Mouse (Mus musculus) midbrain, embryonic 11.5 days (tissue): ENCODE measurements around the gene Kynu. TPM values are rescaled to one million over a fixed set of nuclear protein-coding genes. Genes with fewer than 3 reads are reported as not detected.
A peak's percentile ranks its signal among the peaks of the same experiment; 100 is the strongest.

Experiments
- ATAC-seq: fragments of 200-750 bp; cut with Nextera tagmentation; 2 replicates; pipeline ENCODE4 v1.8.0; 2017; ENCODE audit warnings: moderate TSS enrichment, moderate library complexity; ENCODE audit not compliant: low FRiP score
- DNase-seq: peaks from one replicate; pipeline ENCODE4 v3.0.0; 2015; ENCODE audit warnings: low spot score; ENCODE audit errors: missing footprints
- H3K27ac ChIP-seq: fragments of 300-500 bp; sonication (generic); 2 replicates; pipeline ENCODE4 v1.5.1; 2014; ENCODE audit warnings: low read depth, low read length
- H3K27me3 ChIP-seq: fragments of 300-500 bp; sonication (generic); 2 replicates; pipeline ENCODE4 v1.6.1; 2014; ENCODE audit warnings: mild to moderate bottlenecking, low read length, moderate library complexity, mixed read lengths; ENCODE audit not compliant: control insufficient read depth, insufficient read depth
- H3K36me3 ChIP-seq: fragments of 300-500 bp; sonication (generic); 2 replicates; pipeline ENCODE4 v1.6.1; 2014; ENCODE audit warnings: mild to moderate bottlenecking, low read length, moderate library complexity, mixed read lengths; ENCODE audit not compliant: control insufficient read depth, insufficient read depth
- H3K4me1 ChIP-seq: fragments of 300-500 bp; sonication (generic); 2 replicates; pipeline ENCODE4 v1.6.1; 2014; ENCODE audit warnings: low read length; ENCODE audit not compliant: control insufficient read depth, insufficient read depth
- H3K4me2 ChIP-seq: fragments of 300-500 bp; sonication (generic); 2 replicates; pipeline ENCODE4 v1.6.1; 2014; ENCODE audit warnings: mild to moderate bottlenecking, moderate library complexity
- H3K4me3 ChIP-seq: fragments of 300-500 bp; sonication (generic); 2 replicates; pipeline ENCODE4 v1.5.1; 2014; ENCODE audit warnings: low read depth, low read length
- H3K9ac ChIP-seq: fragments of 300-500 bp; sonication (generic); 2 replicates; pipeline ENCODE4 v1.6.1; 2014; ENCODE audit warnings: low read length
- H3K9me3 ChIP-seq: fragments of 300-500 bp; sonication (generic); 2 replicates; pipeline ENCODE4 v1.6.1; 2016; ENCODE audit warnings: low read length; ENCODE audit not compliant: control insufficient read depth
- WGBS: fragments of 180-500 bp; shearing (Covaris S2); extraction: QIAGEN DNeasy Blood & Tissue Kit; methylation state at CpG from one replicate; pipeline ENCODE4 v1.1.7; 2014; 5-methylcytosine and 5-hydroxymethylcytosine counted together
- polyA plus RNA-seq: library from polyadenylated mRNA; unstranded; fragments of >200 nt; fragmentation: Nextera tagmentation; extraction: Ambion mirVana; gene quantifications from 2 replicates; pipeline ENCODE4 v1.2.1, GENCODE M21; 2014

The Kynu gene
- polyA plus RNA-seq, 1 experiment from 2014 or later: 1.9 TPM

DNA sequence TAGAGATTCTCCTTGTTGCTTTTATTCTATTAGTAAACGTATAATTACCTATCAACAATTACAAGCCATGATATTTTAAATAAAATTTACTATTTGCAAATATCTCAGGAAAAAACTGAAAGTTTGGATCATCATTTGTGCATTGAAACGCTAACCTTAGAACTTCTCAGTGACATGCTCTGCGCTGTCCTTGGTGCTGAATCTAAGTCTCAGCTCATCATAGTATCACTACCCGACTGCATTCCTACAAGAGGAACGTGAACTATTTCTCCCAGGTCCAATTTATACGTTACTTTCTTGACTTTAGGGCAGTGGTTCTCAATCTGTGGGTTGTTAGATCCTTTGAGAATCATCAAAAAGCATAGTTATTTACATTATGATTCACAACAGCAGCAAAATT lies 58.4 kb downstream of the Kynu start:
- Histone ChIP-seq H3K9me3 (no peaks in the 10 kb centered on the region), H3K9ac (no peak overlapping the region), H3K4me3 (no peak overlapping the region), H3K27ac (no peak overlapping the region), H3K27me3 (no peaks in the 10 kb centered on the region), H3K4me1 (no peaks in the 10 kb centered on the region), H3K36me3 (no peaks in the 10 kb centered on the region), H3K4me2 (no peak overlapping the region)
- ATAC-seq (no peak), DNase-seq (peak; percentile 90)
- 11% methylated on average over 6 of the region's 6 CpGs for WGBS

DNA sequence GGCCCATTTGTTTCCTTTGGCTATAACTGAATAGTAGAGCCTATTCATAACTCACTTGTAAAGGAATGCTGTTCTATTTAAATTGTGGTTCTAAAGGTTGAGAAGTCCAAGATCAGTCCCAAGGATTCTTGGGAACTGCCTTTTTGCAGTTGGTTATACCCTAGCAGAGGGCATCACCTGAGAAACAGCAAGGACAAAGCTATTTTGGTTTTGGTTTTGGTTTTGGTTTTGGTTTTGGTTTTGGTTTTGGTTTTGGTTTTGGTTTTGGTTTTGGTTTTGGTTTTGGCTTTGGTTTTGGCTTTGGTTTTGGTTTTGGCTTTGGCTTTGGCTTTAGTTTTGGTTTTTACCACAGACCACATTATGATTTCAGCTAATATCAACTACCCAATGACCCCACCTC lies 66.0 kb downstream of the Kynu start:
- Histone ChIP-seq H3K4me2 (no peak overlapping the region), H3K27ac (no peak overlapping the region), H3K36me3 (no peaks in the 10 kb centered on the region), H3K4me1 (no peaks in the 10 kb centered on the region), H3K9me3 (no peaks in the 10 kb centered on the region), H3K27me3 (no peaks in the 10 kb centered on the region), H3K4me3 (no peak overlapping the region), H3K9ac (no peak overlapping the region)
- ATAC-seq (no peak), DNase-seq (no peak)

DNA sequence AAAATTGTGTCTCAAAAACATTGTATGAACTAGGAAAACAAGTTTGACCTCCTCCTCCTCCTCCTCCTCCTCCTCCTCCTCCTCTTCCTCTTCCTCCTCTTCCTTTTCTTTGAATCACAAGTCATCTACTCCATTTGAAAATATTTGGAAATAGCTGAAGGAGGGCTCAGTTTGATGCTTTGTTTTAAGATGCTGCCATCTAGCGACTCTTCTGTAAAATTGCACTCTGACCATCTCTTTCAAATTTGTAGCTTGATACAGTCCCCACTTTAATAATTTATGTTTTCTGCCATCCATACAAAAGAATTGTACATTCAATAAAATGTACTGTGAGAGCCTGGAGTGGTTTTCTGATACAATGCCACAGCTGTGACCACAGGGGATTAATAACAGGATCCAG lies 67.7 kb downstream of the Kynu start:
- no peak overlapping the region for H3K27ac ChIP-seq
- no peaks in the 10 kb centered on the region for H3K4me1 ChIP-seq
- WGBS: 0% methylated on average over 1 of the region's 1 CpGs
- no peaks in the 10 kb centered on the region for H3K36me3 ChIP-seq
- no peak overlapping the region for H3K9ac ChIP-seq
- H3K9me3 ChIP-seq: no peaks in the 10 kb centered on the region
- H3K4me3 ChIP-seq: no peak overlapping the region
- DNase-seq (no peak), ATAC-seq (peak; percentile 52; the same call in 1 of the 2 replicates)
- H3K4me2 ChIP-seq: no peak overlapping the region
- no peaks in the 10 kb centered on the region for H3K27me3 ChIP-seq

DNA sequence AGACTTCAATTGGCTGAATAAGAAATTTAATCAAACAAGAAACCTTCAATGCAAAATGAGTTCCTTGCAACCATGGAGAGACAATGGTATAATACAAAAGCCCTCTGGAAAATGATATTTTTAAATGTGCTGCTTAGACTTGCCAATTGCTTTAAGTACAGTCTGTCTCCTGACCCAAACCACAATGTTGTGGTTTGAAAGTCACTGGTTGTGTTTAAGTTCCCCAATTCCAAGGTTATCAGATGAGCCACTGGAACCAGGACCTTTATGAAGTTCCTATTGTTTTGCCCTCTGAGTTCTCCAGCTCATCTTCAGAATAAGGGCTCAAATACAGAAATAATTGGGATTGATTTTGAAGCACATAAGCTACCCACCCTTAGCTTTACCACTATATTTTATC lies 76.7 kb downstream of the Kynu start:
- DNase-seq (no peak), ATAC-seq (no peak)
- Histone ChIP-seq H3K4me2 (no peak overlapping the region), H3K27me3 (no peaks in the 10 kb centered on the region), H3K36me3 (no peaks in the 10 kb centered on the region), H3K4me3 (no peak overlapping the region), H3K27ac (no peak overlapping the region), H3K4me1 (no peaks in the 10 kb centered on the region), H3K9me3 (no peaks in the 10 kb centered on the region), H3K9ac (no peak overlapping the region)

DNA sequence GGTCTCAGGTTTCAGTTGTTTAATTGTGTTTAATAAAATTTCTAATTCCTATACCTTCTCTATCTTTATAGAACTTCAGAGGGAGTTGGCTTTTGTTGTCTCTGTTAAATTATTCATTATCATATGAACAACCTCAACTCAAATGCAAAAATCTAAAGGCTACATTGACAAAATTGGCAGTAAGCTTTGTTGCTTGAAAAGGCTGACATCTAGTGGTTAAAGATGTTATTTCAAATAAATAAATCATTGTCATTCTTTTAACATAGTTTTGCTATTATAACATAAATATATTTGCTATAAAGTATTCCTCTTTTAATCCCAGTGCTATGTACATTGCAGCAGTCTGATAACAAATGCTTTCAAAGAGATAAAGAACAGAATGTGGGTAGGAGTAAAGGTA lies 81.4 kb downstream of the Kynu start:
- Histone ChIP-seq H3K4me1 (no peaks in the 10 kb centered on the region), H3K4me2 (no peak overlapping the region), H3K9ac (no peak overlapping the region), H3K27me3 (no peaks in the 10 kb centered on the region), H3K4me3 (no peak overlapping the region), H3K36me3 (no peaks in the 10 kb centered on the region), H3K27ac (no peak overlapping the region), H3K9me3 (no peaks in the 10 kb centered on the region)
- ATAC-seq: no peak
- no peak for DNase-seq

DNA sequence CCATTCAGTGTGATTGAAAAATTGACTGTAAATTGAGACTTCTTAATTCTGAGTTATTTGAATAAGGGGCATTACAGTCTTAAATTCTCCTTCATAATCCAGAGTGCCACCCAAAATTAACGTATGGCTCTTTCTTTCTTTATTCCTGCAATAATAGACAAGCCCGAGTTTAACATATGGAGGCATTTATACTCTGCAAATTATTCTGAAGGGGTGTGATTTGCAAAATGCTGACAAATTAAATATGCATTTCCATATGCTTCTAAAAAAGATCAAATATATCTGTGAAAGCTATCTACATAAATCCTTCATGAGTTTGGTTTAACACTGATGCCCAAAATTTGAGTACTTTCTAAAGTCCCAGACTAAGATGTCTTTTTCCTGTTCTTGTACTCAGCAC lies 91.8 kb downstream of the Kynu start:
- no peak overlapping the region for H3K4me2 ChIP-seq
- no peaks in the 10 kb centered on the region for H3K36me3 ChIP-seq
- WGBS: 88% methylated on average over 2 of the region's 2 CpGs
- no peak overlapping the region for H3K9ac ChIP-seq
- DNase-seq: no peak
- no peaks in the 10 kb centered on the region for H3K27me3 ChIP-seq
- ATAC-seq: no peak
- no peak overlapping the region for H3K27ac ChIP-seq
- no peaks in the 10 kb centered on the region for H3K4me1 ChIP-seq
- H3K9me3 ChIP-seq: no peaks in the 10 kb centered on the region
- H3K4me3 ChIP-seq: no peak overlapping the region

DNA sequence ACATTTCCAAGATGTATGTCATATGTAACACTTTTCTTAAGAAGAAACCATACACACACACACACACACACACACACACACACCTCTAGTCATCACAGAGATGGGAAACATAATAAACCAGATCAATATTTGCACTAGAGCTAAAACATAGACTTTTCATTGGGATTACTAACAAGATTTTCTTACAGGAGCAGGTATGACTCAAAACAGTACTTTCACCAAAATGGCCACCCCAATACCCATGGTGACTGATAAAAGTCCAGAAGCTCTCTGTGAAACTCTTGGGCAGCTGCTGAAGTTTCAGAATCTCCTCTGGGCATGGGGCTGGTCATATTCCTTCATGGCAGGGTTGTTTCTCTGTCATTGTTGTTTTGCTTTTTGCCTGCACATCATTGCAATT lies 114.5 kb downstream of the Kynu start:
- Histone ChIP-seq H3K27me3 (no peaks in the 10 kb centered on the region), H3K4me1 (no peaks in the 10 kb centered on the region), H3K4me2 (no peak overlapping the region), H3K9me3 (no peaks in the 10 kb centered on the region), H3K9ac (no peak overlapping the region), H3K4me3 (no peak overlapping the region), H3K36me3 (no peaks in the 10 kb centered on the region), H3K27ac (no peak overlapping the region)
- no peak for DNase-seq
- no peak for ATAC-seq

DNA sequence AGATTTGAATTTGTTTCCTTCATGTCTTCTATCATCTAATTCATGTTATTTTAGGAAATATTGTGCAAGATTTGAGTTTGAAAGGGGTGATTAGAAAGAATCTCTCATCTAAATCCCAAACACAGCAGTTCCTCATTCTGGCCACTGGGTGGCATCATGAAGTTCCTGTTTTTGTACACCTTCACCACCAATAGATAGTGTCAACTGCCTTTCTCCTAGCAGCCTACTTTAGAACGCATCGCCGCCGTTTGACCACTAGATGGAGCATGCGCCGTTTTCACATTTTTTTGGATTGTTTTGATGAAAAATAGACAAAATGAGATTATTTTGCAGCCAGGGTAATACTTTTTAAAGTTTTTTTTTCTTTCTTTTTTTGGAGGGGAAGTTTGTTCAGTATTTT lies 118.5 kb downstream of the Kynu start:
- Histone ChIP-seq H3K4me3 (no peak overlapping the region), H3K36me3 (no peaks in the 10 kb centered on the region), H3K4me2 (no peak overlapping the region), H3K9ac (no peak overlapping the region), H3K9me3 (no peaks in the 10 kb centered on the region), H3K27ac (no peak overlapping the region), H3K4me1 (no peaks in the 10 kb centered on the region), H3K27me3 (no peaks in the 10 kb centered on the region)
- DNase-seq (peak; percentile 89), ATAC-seq (peak; percentile 87)
- WGBS: 2% methylated on average over 6 of the region's 6 CpGs

DNA sequence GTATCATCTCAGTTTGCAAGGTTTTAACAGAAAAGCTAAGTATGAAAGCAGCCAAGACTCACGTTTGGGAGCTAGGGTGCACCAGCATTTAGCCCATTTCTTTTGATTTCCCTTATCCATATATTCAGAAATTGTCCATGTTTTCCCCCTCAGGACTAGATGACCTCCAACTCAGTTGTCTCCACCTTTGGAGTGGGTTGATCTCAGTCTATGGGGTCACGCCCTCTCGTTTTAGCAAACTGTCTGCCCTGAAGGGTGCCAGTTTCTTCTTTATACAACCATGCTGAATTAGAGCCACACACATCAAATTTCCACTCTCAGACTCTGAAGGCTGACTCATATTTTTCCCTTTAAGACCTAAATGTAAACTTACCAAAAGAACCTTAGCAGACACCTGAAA lies 119.0 kb downstream of the Kynu start:
- DNase-seq (no peak), ATAC-seq (peak; percentile 52; the same call in 1 of the 2 replicates)
- H3K4me1 ChIP-seq: no peaks in the 10 kb centered on the region
- H3K9ac ChIP-seq: no peak overlapping the region
- WGBS: 66% methylated on average over 3 of the region's 3 CpGs
- H3K27me3 ChIP-seq: no peaks in the 10 kb centered on the region
- H3K9me3 ChIP-seq: no peaks in the 10 kb centered on the region
- no peak overlapping the region for H3K4me3 ChIP-seq
- no peak overlapping the region for H3K27ac ChIP-seq
- no peaks in the 10 kb centered on the region for H3K36me3 ChIP-seq
- no peak overlapping the region for H3K4me2 ChIP-seq

DNA sequence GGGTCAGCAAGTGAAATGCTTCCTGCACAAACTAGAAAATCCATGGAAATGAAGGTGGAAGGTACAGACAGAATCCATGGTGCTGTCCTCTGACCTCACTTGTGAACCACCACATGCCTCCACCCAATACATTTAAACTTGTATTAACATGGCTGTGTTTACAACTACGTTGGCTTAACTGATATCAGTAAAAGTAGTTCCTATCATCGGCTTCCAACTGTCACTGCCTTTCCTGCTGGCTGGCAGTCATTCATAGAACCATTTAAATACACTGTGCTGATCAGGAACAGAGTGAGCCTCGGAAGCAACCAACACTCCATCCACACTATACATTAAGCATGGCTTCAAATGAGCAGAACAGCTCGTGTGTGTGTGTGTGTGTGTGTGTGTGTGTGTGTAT lies 120.1 kb downstream of the Kynu start:
- Histone ChIP-seq H3K27me3 (no peaks in the 10 kb centered on the region), H3K4me2 (no peak overlapping the region), H3K36me3 (no peaks in the 10 kb centered on the region), H3K4me3 (no peak overlapping the region), H3K9ac (no peak overlapping the region), H3K9me3 (no peaks in the 10 kb centered on the region), H3K4me1 (no peaks in the 10 kb centered on the region), H3K27ac (no peak overlapping the region)
- WGBS: 91% methylated on average over 4 of the region's 4 CpGs
- no peak for ATAC-seq
- DNase-seq: no peak
